Mouse (Mus musculus): ENCODE results near the gene D1Ertd622e.

The D1Ertd622e gene

GRCm38 (mm10) chr1:97661406-97662241, at the start of gene D1Ertd622e:
D1Ertd622e (minus strand) TSS chr1:97662074.
- in situ Hi-C loops (cut with MboI), result no loop called here

DNA sequence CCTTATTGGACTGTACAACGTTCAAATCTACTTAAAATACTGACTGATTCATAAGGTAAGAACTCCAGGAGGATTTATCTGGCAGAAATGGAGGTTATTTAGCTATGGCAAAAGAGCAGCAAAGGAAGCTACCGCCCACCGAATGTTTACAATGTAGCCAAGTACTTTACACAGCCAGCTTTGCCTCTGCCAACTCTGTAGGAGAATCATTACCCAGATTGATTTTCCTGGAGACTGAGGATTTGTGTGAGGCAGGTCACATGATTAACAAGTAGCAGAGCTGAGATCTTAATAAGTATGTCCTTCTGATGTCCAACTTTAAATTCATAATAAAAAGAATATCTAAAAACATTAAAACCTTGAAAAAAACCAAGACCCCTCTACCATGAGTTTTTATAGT, 48.6 kb upstream of the D1Ertd622e start:
- in situ Hi-C loops (cut with MboI), result no loop called here

GRCm38 (mm10) chr1:97705389-97705788, 43.5 kb upstream of the D1Ertd622e start:
- in situ Hi-C loops (cut with MboI), result no loop called here

DNA sequence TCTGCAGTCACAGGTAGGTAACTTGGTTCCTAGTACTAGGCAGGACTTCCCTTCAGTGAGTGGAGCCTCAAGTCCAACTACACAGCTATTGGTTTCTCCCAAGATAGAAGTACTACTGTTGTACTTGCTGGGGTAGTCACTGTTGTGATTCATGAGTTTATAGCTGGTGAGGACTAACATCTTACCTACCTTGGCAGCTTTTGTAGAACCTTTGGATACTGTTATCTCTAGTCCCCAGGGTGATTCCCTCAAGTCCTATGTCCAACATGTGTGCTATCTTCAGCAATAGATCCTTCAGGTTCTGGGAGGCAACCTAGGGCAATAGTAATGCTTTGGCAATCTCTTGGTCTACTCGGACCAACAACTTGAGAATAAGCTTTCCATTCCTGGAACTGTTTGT, 42.8 kb upstream of the D1Ertd622e start:
- in situ Hi-C loops (cut with MboI), result no loop called here

- in situ Hi-C loops (cut with MboI), result no loop called here
These were observed 37.2 kb upstream of the D1Ertd622e start for GRCm38 (mm10) chr1:97698956-97699570.

GRCm38 (mm10) chr1:97697273-97697672, 35.4 kb upstream of the D1Ertd622e start:
- in situ Hi-C loops (cut with MboI), result no loop called here

GRCm38 (mm10) chr1:97693825-97694224, 32.0 kb upstream of the D1Ertd622e start:
- in situ Hi-C loops (cut with MboI), result no loop called here

DNA sequence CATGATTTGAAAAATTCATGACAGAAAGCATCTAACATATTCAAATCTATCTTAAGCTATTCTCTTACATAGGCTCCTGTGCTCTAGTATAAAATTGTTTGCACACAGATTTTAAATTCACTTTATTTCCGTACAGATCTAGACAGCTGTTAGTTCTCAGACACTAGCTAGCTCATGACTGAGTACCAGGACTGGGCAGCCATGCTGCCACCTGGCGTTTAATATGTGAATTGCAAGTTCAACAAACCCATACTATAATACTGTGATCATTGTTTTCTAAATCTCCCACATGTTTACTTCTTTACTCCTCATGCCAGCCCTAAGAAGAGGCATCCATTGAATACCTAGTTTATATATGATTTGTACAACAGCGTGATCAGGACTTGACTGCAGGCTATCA, 26.9 kb upstream of the D1Ertd622e start:
- in situ Hi-C loops (cut with MboI), result no loop called here

DNA sequence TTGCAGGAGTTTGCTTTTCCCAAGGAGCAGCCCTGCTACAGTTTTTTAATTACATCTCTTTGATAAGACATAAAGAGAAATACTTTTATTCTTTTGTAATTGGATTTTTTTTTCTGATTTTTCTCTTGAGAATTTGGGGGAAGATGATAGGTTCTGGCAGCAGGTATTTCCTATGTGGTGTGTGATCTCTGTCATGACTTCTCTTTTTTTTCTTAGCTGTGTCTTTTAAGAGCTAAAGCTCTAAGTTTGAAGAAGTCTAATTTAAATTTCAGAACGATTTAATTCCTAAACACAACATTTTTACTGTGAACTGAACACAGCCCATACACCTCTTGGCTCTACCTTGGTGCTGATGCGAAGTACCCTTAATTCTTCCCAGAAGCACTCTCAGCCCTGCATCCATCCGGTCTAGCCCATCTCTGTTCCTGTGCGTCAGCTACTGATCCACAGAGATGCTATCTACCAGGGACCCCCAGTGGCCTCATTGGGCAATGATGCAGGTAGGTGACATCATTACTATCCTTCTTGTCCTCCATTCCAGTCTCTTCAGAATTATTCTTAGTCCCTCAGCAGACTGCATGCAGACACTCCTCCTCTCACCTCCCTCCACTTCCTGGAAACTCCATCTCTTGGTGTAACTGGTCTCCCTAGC, 14.8 kb upstream of the D1Ertd622e start:
- in situ Hi-C loops (cut with MboI), result no loop called here

GRCm38 (mm10) chr1:97676115-97676514, 14.2 kb upstream of the D1Ertd622e start:
- in situ Hi-C loops (cut with MboI), result no loop called here

DNA sequence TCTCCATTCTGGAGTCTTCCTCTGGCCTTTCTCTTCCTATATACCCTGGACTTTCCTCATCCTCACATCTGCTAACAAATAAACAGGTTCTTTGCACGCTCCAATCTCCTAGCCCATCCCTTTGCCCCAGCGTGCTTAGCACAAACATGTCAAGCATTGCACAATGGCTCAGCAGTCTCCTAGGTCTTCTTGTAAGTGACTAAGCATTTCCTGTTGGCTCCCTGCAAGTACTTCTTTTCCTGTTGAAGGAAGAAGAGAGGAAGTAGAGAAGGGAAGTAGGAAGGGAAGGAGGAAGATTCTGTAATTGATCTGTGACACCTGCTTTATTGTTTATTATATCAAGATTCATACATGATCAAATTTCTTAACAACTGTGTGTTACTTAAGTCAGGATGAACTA, 11.0 kb upstream of the D1Ertd622e start:
- in situ Hi-C loops (cut with MboI), result no loop called here

DNA sequence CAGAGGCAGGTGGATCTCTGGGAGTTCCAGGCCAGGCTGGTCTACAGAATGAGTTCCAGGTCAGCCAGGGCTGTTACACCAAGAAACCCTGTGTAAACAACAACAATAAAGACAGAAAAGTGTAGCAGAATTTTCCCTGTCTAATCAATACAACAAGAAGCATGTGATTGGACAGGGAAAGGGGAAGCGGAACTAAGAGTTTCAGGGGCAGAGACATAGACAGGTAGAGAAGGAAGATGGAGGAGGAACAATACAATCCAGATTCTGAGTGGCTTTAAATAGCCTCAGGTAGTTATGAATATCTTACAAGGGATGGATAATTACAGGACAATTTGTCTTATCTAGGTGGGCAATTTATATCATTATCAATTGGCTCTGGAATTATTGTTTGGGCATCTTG, 5.4 kb upstream of the D1Ertd622e start:
- in situ Hi-C loops (cut with MboI), result no loop called here

GRCm38 (mm10) chr1:97662324-97662723, 450 bp upstream of the D1Ertd622e start:
- in situ Hi-C loops (cut with MboI), result no loop called here

DNA sequence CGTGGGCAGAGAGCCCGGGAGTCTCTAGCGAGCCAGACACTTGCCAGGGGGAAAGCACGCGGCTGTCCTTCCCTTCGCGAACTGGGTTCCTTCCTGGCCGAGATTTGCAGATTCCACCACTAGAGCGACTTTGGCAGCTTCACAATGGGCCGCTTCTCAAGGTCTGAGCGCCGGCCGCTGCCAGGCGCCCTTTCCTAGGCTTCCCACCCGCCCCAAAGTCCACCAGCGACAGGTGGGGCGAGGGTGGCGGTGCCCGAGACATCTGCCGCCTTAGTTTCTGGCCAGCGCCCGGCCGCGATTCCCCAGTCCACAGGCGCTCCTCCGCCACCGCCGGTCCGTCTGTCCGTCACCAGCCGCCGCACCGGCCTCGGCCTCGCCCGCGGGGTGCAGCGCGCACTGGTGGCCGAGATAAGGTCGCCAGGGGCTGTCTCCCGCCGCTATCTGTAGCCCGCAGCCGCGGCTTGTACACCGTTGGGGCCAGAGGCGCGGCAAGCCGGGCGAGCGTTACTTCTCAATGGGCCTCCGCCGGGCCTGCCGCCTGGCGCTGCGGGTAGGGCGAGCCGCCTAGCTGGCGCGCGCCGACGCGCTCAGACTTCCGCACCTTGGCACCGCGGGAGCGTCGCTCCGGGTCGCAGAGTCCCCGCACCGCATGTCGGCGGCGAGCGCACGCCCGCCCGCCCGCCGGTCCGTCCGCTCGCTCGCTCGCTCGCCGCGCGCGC, 1.0 kb downstream of the D1Ertd622e start:
- in situ Hi-C loops (cut with MboI), result no loop called here

DNA sequence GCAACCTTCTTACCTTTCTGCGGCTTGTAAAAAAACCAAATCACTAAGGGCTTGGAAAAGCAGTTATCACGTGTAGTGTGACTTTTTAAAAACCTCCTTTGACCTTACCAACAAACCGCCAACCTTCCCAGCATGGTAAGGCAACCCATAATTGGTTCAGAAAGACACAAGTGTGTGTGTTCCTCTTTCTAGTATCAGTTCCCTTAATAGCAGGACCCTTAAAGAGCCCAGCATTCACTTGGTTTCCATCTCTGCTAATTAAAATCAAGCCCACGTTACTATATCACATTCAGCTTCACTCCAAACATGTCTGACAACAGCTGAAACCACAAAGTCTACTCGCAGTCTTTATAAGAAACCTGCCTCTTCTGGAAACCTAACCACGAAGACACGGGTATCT, 2.5 kb downstream of the D1Ertd622e start:
- in situ Hi-C loops (cut with MboI), result no loop called here

DNA sequence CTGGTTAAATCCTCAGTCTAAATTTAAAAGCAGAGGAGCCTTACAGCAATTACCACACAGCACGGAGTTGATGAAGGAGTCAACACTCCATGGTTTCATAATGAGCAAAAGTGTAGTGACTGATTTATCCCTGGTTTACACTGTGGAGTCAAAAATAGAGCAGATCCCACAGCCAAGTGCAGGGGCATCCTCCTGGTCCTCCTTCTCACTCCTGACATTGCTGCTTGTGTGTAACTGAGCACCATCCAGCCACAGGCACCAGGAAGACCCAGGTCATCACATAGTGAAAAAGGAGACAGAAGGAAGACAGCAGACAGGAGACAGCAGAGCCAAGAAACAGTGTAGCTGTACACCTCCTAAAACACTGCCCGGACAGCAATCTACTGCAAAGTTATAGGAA, 4.1 kb downstream of the D1Ertd622e start:
- in situ Hi-C loops (cut with MboI), result no loop called here

- in situ Hi-C loops (cut with MboI), result no loop called here
These were observed 4.7 kb downstream of the D1Ertd622e start for GRCm38 (mm10) chr1:97657201-97657600.

- in situ Hi-C loops (cut with MboI), result no loop called here
These were observed 7.4 kb downstream of the D1Ertd622e start for GRCm38 (mm10) chr1:97654397-97654975.

GRCm38 (mm10) chr1:97650553-97651123, 11.2 kb downstream of the D1Ertd622e start:
- in situ Hi-C loops (cut with MboI), result no loop called here

GRCm38 (mm10) chr1:97650072-97650471, 11.8 kb downstream of the D1Ertd622e start:
- in situ Hi-C loops (cut with MboI), result no loop called here

DNA sequence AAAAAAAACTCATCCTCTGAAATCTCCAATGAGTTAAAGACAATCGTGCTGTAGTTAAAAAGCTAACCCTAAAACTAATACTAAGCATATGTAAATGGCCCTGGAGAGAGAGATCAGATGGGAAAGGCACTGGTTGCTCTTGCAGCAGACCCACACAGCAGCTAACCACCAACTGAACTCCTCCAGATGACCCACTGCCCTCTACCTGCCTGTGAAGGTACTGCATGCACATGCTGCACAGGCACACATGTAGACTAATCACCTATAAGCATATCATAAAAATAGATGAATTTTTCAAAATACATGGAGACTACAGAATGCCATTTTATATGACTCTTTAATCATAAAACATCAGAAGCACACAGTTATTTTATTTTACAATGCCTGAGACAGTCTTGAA, 14.8 kb downstream of the D1Ertd622e start:
- in situ Hi-C loops (cut with MboI), result no loop called here

- in situ Hi-C loops (cut with MboI), result no loop called here
These were observed 27.8 kb downstream of the D1Ertd622e start for GRCm38 (mm10) chr1:97634104-97634503.
